Mouse (Mus musculus): ENCODE measurements around the gene Sertad3. TPM values are rescaled to one million over a fixed set of nuclear protein-coding genes. Genes with fewer than 3 reads are reported as not detected.

Sertad3 gene
- polyA plus RNA-seq (2015; fragmentation: Nextera tagmentation; extraction: Ambion mirVana): 16.7 and 16.8 TPM in 2 replicates

GRCm38 (mm10) chr7:27473156-27473834 lies at the start of gene Sertad3:
TSS of gene Sertad3 (plus strand) at chr7:27473768.
- WGBS: under 1% methylated on average over 36 of the region's 36 CpGs
- Histone ChIP-seq H3K4me2 (peak within 1 kb of the TSS; percentile 80), H3K36me3 (peaks cover 9% of the 10 kb centered on the region), H3K4me1 (replicated peaks) (peaks cover 18% of the 10 kb centered on the region), H3K9ac (peak within 1 kb of the TSS; percentile 73), H3K27me3 (no peaks in the 10 kb centered on the region), H3K4me3 (peak within 1 kb of the TSS; percentile 66), H3K9me3 (no peaks in the 10 kb centered on the region), H3K27ac (replicated peaks) (peak within 1 kb of the TSS; percentile 88)
- ATAC-seq (ENCODE audit: low read depth): peak; percentile 94

GRCm38 (mm10) chr7:27427387-27427786 lies 46.2 kb upstream of the Sertad3 start:
- no peak for ATAC-seq (ENCODE audit: low read depth)
- Histone ChIP-seq H3K27me3 (peaks cover 7% of the 10 kb centered on the region; the same call in 1 of the 2 replicates), H3K4me2 (no peak overlapping the region), H3K36me3 (peaks cover 38% of the 10 kb centered on the region), H3K4me1 (replicated peaks) (no peaks in the 10 kb centered on the region), H3K9ac (no peak overlapping the region), H3K9me3 (0 out of 2 replicates have a peak, but pooled peaks cover 11% of the 10 kb centered on the region), H3K27ac (replicated peaks) (no peak overlapping the region), H3K4me3 (no peak overlapping the region)
- WGBS: 95% methylated on average over 1 of the region's 1 CpGs

- 83% methylated on average over 11 of the region's 11 CpGs for WGBS
- Histone ChIP-seq H3K9me3 (0 out of 2 replicates have a peak, but pooled peaks cover 11% of the 10 kb centered on the region), H3K36me3 (peaks cover 37% of the 10 kb centered on the region), H3K4me1 (replicated peaks) (no peaks in the 10 kb centered on the region), H3K27ac (replicated peaks) (no peak overlapping the region), H3K27me3 (peaks cover 11% of the 10 kb centered on the region), H3K4me3 (no peak overlapping the region), H3K4me2 (no peak overlapping the region), H3K9ac (no peak overlapping the region)
- ATAC-seq (ENCODE audit: low read depth): no peak
Observed at GRCm38 (mm10) chr7:27428002-27428401, 45.6 kb upstream of the Sertad3 start.

DNA sequence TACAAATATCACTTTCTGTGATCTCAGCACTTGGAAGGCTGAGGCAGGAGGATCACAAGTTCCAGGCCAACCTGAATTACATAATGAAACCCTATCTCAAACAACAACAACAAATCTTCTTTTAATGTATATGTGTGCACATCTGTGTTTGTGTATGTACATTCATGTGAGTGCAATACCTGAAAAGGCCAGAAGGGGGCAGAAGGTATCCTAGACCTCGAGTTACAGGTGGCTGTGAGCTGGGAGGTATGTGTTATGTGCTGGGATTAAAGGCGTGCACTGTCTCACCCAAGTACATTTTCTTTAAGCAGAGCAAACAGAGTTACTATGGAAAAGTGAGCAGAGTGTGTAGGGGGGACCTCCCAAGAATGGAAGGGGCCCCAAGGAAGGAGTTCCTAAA lies 44.4 kb upstream of the Sertad3 start:
- no peak overlapping the region for H3K4me2 ChIP-seq
- H3K4me1 ChIP-seq (replicated peaks): no peaks in the 10 kb centered on the region
- H3K9ac ChIP-seq: no peak overlapping the region
- peaks cover 30% of the 10 kb centered on the region for H3K36me3 ChIP-seq
- no peak overlapping the region for H3K27ac ChIP-seq (replicated peaks)
- H3K9me3 ChIP-seq: 0 out of 2 replicates have a peak, but pooled peaks cover 11% of the 10 kb centered on the region
- no peak overlapping the region for H3K4me3 ChIP-seq
- WGBS: 56% methylated on average over 2 of the region's 2 CpGs
- no peak for ATAC-seq (ENCODE audit: low read depth)
- peaks cover 22% of the 10 kb centered on the region for H3K27me3 ChIP-seq

- 0 out of 2 replicates have a peak, but pooled peaks cover 11% of the 10 kb centered on the region for H3K9me3 ChIP-seq
- no peak overlapping the region for H3K4me2 ChIP-seq
- no peaks in the 10 kb centered on the region for H3K4me1 ChIP-seq (replicated peaks)
- peaks cover 16% of the 10 kb centered on the region for H3K36me3 ChIP-seq
- peaks cover 33% of the 10 kb centered on the region for H3K27me3 ChIP-seq
- no peak overlapping the region for H3K27ac ChIP-seq (replicated peaks)
- ATAC-seq (ENCODE audit: low read depth): no peak
- WGBS: 31% methylated on average over 10 of the region's 10 CpGs
- no peak overlapping the region for H3K9ac ChIP-seq
- no peak overlapping the region for H3K4me3 ChIP-seq
Observed at GRCm38 (mm10) chr7:27433349-27433748, 40.2 kb upstream of the Sertad3 start.

- Histone ChIP-seq H3K9ac (no peak overlapping the region), H3K4me1 (replicated peaks) (no peaks in the 10 kb centered on the region), H3K27ac (replicated peaks) (no peak overlapping the region), H3K36me3 (peaks cover 16% of the 10 kb centered on the region), H3K4me2 (no peak overlapping the region), H3K9me3 (0 out of 2 replicates have a peak, but pooled peaks cover 8% of the 10 kb centered on the region), H3K4me3 (no peak overlapping the region), H3K27me3 (peaks cover 33% of the 10 kb centered on the region)
- no peak for ATAC-seq (ENCODE audit: low read depth)
- WGBS: 12% methylated on average over 10 of the region's 10 CpGs
Observed at GRCm38 (mm10) chr7:27433794-27434193, 39.8 kb upstream of the Sertad3 start.

GRCm38 (mm10) chr7:27437544-27437943 lies 36.0 kb upstream of the Sertad3 start:
- Histone ChIP-seq H3K4me2 (no peak overlapping the region), H3K9me3 (peaks cover 13% of the 10 kb centered on the region; the same call in 1 of the 2 replicates), H3K4me1 (replicated peaks) (no peaks in the 10 kb centered on the region), H3K4me3 (no peak overlapping the region), H3K9ac (no peak overlapping the region), H3K27me3 (peaks cover 33% of the 10 kb centered on the region), H3K36me3 (peaks cover 18% of the 10 kb centered on the region; the same call in 1 of the 2 replicates), H3K27ac (replicated peaks) (no peak overlapping the region)
- 56% methylated on average over 5 of the region's 5 CpGs for WGBS
- no peak for ATAC-seq (ENCODE audit: low read depth)

- no peak overlapping the region for H3K4me2 ChIP-seq
- H3K4me3 ChIP-seq: no peak overlapping the region
- no peak overlapping the region for H3K9ac ChIP-seq
- 83% methylated on average over 4 of the region's 4 CpGs for WGBS
- H3K9me3 ChIP-seq: peaks cover 13% of the 10 kb centered on the region; the same call in 1 of the 2 replicates
- H3K27me3 ChIP-seq: peaks cover 18% of the 10 kb centered on the region
- ATAC-seq (ENCODE audit: low read depth): no peak
- no peaks in the 10 kb centered on the region for H3K4me1 ChIP-seq (replicated peaks)
- H3K27ac ChIP-seq (replicated peaks): no peak overlapping the region
- H3K36me3 ChIP-seq: peaks cover 13% of the 10 kb centered on the region; the same call in 1 of the 2 replicates
Observed at GRCm38 (mm10) chr7:27440014-27440413, 33.6 kb upstream of the Sertad3 start.

- 4% methylated on average over 14 of the region's 18 CpGs for WGBS
- peak overlapping the region; percentile 87 for H3K4me2 ChIP-seq
- ATAC-seq (ENCODE audit: low read depth): peak; percentile 7; the same call in 1 of the 2 replicates
Observed at GRCm38 (mm10) chr7:27446051-27446450, 27.5 kb upstream of the Sertad3 start.

DNA sequence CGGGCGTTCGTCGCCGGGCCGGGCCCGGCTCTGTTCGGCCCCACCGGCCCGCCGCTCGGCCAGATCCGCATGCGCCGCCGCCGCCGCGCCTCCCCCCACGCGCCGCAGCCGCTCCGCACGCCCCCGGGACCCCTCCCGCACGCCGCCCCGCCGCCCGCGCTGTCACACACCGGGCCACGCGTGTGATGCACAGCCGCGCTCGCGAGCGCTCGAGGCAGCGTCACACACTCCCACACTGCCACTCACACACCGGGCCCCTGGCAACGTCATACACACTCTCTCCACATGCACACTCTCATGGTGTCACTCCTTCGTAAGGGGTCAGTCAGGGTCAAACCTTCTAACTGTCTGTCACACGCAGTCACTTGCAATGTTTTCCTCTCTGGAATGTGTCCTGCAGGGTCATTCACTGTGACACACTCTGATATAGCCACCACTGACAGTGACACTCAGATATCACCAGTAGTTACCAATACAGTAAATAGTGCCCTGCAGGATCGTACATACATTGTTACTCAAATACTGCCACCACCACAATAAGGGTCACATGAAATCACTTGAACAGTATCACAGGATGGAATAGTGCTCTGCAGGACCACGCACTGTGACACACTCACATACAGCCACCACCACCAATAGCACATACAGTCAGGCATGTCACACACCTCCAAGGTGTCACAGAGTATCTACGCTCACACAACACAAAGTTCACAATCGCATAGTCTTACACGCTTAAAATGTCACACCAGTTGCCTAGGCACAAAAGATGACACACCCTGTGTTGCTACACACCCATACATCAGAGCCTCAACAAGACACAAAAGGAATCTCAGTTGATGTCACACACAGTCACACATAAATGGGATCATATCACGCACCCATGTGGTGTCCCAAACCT lies 26.8 kb upstream of the Sertad3 start:
- Histone ChIP-seq H3K36me3 (no peaks in the 10 kb centered on the region), H3K27ac (replicated peaks) (peak overlapping the region; percentile 81), H3K4me1 (replicated peaks) (peaks cover 28% of the 10 kb centered on the region), H3K27me3 (peaks cover 25% of the 10 kb centered on the region), H3K9ac (peak overlapping the region; percentile 86), H3K4me2 (peak overlapping the region; percentile 87), H3K9me3 (no peaks in the 10 kb centered on the region), H3K4me3 (peak overlapping the region; percentile 60)
- peak; percentile 57 for ATAC-seq (ENCODE audit: low read depth)
- WGBS: 14% methylated on average over 26 of the region's 53 CpGs

More at GRCm38 (mm10) chr7:27446051-27446450, 27.5 kb upstream of the Sertad3 start:
- peaks cover 28% of the 10 kb centered on the region for H3K4me1 ChIP-seq (replicated peaks)
- H3K36me3 ChIP-seq: no peaks in the 10 kb centered on the region; the same call in 1 of the 2 replicates
- no peaks in the 10 kb centered on the region for H3K9me3 ChIP-seq
- H3K27me3 ChIP-seq: peaks cover 25% of the 10 kb centered on the region
- peak overlapping the region; percentile 60 for H3K4me3 ChIP-seq
- peak overlapping the region; percentile 86 for H3K9ac ChIP-seq
- H3K27ac ChIP-seq (replicated peaks): peak overlapping the region; percentile 81

GRCm38 (mm10) chr7:27447419-27448286 lies 25.9 kb upstream of the Sertad3 start, which contains the start of the genes Sptbn4 and Blvrb:
TSS of gene Sptbn4 (minus strand) at chr7:27447686.
TSS of gene Blvrb (plus strand) at chr7:27447978.
- Histone ChIP-seq H3K4me2 (peak within 1 kb of the TSS; percentile 87), H3K27ac (replicated peaks) (peak within 1 kb of the TSS; percentile 81), H3K9me3 (no peaks in the 10 kb centered on the region), H3K4me3 (peak within 1 kb of the TSS; percentile 60), H3K27me3 (peaks cover 25% of the 10 kb centered on the region), H3K4me1 (replicated peaks) (peaks cover 28% of the 10 kb centered on the region), H3K9ac (peak within 1 kb of the TSS; percentile 86), H3K36me3 (no peaks in the 10 kb centered on the region)
- peak; percentile 95 for ATAC-seq (ENCODE audit: low read depth)
- WGBS: under 1% methylated on average over 54 of the region's 54 CpGs

Data from neural tube, embryonic 13.5 days (tissue).